Mouse (Mus musculus): ENCODE results near the gene Fcrl5.

Gene Fcrl5

DNA sequence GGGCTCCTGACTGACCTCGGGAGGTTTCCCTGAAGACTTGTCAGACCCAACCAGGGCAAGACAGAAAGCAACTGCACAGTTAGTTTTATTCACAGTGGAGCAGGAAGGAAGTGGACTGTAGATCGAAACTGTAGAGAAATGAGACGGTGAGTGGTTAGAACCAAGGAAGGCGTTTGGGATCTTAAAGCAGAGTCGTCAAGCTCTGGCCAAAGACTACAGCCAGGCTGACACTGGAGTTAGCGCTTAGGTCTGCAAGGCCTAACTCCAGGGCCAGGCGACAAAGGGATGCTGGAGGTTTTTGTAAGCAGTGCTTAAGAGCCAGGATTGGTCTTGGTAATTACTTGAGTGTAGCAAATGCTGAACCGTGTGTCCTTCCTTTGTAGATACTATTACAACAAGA, 93.3 kb downstream of the Fcrl5 start:
- DNase-seq: no peak

DNA sequence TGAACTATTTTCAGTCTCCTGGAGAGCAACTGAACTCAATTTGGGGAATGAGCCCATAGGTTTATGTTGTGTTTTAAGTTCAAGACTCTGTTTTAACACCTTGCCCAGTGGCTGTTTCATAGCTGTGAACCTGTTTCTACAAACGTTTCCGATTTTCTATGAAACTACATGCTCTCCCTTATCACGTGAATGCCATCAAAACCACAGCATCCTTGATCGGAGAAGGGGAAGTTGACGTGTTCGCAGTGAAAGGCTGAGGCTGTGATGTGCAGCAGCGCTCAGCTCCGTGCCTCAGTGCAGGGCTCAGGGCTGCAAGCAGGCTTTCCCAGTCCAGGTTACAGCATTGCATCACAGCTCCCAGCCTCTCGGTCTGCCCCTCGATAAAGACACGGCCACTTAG, 94.0 kb downstream of the Fcrl5 start:
- DNase-seq: peak in 1 of 2 experiments; percentile 18

DNA sequence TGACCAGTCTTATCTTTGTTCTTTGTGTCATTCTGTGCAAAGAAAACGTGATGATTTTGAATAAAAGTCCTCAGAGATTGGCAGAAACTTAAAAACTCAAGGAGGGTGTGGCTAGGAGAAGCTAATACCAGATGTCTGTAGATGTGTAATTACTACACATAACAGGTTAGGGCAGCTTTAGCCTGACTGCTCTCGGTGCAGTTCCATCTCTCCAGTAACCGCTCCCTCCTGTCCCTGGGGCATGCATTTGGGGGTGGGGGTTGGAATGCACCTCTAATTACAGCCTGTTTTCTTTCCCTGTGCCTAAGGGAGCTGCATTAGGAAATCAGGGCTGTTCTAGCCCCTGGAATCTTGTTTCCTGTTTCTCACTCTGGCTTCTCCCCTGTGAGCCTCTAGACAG, 94.7 kb downstream of the Fcrl5 start:
- DNase-seq: no peak

DNA sequence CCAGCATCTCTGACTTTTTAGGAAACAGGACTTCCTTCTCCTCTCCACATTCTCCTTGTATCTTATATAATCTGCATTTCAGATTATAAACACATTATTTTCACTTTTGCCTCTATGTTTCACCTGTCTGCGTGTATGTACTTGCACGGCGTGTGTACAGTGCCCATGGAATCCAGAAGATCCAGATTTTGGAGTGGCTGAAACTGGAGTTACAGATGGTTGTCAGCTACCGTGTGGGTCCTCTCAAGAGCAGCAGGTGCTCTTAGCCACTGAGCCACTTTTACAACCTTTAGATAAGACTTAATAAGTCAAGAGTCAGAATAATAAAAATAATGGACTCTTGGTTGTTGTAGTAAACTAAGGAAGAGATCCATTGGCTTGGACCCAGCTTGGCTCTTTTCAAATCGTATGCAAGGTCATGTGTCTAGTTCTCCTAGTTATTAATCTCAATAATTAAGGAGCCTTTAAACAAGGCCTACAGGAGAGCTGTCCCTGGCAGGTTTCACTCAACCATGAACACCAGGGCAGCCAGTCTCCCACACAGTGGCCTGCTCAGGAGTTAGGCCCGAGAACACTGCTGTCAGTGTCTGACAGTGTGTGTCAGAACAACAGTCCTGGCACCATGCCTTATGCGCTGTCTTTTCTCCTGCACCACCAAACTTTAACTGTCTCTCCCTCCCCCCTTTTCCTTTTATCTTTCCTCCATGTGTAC, 98.2 kb downstream of the Fcrl5 start:
- peak in 1 of 2 experiments; percentile 32 for DNase-seq

DNA sequence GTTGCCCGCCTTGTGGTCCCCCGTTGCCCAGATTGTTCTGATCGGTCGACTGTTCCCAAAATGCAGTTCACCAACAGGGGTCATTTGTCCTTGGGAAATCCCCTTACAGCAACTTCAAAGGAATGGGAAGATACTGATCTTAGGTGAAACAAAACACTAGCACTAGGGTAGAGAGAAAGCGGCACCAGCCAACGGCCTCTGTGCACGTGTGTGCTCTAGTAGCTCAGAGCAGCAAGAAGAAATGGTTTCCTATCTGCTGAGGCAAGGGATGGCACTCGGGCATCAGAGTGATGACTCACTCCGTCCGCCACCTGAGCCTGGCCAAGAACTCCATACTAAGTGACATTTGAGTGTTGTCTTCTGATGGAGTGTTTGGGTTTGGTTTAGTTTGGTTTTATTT, 102.5 kb downstream of the Fcrl5 start:
- no peak for DNase-seq

DNA sequence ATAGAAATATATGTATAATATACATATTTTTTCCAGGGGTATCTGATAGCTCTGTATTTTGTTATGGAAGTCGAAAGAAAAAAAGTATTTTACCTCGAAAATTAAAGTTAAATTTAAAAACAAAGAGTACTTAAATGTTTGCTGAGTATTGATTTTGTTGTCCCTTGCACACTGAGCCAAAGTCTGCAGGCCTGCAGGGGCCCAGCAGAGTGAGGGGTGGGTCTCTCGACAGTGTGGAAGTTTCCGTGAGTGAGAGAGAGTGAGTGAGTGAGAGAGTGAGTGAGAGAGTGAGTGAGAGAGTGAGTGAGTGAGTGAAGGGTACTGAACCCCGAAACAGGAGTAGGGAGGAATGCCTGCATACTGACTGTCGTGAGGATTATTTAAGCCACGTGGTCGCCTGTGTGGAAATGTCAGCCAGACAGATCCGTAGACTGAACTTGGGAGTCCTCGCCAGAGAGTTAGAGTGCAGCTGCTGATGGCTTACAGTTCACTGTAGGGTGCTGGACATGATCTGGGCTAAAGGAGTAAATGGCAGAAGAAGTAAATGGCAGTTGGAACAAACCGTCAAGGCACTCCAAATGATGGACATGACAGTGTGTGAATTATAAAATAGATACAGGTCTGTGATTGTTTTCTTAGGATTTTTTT, 104.6 kb downstream of the Fcrl5 start:
- DNase-seq: no peak

DNA sequence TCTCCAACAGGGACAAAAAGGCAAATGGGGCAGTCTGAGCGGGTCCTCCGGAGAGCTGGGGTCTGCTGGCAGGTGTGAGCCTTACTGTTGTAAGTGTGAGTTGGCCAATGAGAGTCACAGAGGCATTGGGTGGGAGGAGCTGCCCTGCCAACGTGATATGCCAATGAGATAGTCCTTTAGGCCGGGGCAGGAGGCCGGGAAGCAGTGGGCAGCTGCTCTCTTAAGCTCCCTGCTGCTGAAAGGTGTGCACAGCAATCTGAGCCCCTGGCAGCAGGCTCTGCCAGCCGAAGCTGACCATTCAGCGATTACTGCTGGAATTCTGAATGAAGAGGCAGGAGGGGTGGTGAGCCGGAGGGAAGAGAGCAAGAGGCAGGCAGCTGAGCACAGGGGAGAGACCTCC, 105.1 kb downstream of the Fcrl5 start:
- no peak for DNase-seq

DNA sequence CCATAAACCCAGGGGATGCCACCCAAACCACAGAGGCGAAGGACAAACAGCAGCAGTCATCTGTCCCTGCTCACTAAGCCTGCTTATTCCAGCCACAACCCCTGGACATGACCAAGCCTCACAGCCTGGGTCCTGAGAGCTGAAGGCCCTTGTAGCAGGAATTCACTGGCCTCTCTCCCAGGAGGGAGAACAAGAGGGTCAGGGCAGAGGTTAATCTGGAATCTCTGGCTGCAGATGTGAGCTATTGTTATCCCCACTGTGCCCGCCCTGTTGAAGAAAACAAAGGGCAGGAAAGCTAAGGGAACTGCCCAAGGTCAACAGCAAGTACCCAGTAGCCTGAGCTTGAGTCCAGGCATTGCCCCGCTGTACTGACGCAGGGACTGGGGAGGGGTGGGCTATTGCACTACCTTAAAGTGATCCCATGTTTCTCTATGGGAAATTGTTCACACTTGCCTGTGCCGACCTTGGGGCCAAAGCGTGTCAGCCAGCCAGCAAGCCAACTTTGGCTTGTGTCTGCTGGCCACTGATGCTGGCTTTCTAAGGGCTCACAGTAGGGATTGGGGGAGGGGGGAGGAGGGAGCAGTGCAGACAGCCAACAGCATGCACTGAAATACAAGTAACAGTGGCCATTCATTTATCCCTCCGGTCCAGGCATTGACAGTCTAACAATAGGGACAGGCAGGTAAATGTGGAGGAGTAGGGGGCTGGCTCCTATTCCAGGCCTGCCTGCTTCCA, 107.1 kb downstream of the Fcrl5 start:
- DNase-seq: no peak

DNA sequence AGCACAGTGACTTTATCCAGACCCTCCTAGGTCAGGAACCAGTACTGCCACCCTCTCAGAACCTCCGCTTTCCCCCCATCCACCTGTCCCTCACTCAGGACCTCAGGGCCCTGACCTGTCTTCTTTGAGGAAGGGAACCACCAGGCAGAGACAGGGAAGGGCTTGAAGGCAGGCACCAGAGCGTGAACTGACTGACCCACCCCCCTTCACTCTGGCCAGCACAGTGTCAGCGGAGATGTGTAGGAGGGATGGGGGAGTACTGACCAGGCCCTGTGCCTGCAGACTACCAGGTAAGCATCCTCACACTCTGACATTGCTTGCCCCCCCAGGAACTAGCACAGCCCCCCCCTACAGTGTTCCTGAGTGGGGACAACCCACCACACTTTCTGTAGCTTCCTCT, 110.0 kb downstream of the Fcrl5 start:
- no peak for DNase-seq

DNA sequence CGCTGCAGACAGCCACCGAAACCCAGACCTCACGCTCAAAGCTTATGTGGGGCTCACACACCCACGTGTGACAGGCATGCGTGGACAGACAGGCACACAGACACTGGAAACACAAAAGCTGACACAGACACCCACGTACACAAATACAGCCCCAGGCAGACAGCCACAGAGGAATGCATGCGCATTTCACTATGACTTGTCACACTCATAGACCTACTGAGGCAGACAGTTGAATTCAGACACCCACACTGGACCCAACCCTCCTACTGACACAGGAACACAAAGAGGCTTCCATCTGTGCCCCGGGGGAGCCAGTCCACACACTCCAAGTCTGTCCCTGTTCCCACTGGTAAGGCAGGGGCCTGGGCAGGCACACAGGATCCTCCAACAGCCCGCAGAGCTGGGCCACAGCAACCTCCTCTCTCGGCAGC, 110.7 kb downstream of the Fcrl5 start:
- DNase-seq: no peak

DNA sequence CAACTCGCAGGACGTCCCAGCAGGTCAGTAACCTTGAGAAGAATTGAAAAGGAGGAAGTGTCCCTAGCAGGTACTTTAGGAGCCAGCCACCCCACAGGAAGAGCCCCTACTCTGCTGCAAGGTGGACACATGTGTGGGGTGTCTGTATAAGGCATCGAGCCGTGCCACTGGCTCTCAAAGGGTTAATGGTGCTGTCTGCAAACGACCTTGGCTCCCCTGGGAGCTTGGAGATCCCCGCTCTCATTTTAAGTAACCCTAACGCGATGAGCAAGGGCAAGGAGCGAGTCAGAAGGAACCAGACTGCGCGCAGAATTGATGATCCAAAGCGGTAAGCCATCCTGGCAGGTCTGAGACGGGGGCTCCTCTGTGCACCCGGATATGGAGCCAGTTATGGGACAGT, 114.3 kb downstream of the Fcrl5 start:
- DNase-seq: no peak
